Mouse (Mus musculus) lung, embryonic 15.5 days (tissue): ENCODE results near the gene Lipe. TPM values are rescaled to one million over a fixed set of nuclear protein-coding genes. Genes with fewer than 3 reads are reported as not detected.
A peak's percentile ranks its signal among the peaks of the same experiment; 100 is the strongest.
"Not testable (repeated sequence)": the region's sequence is repeated elsewhere in the genome, so short reads cannot be mapped to it uniquely, and the experiment has no call there.

Experiments
- ATAC-seq: fragments of 200-750 bp; cut with Nextera tagmentation; 2 replicates; pipeline ENCODE4 v1.8.0; 2017; ENCODE audit warnings: moderate number of reproducible peaks, borderline replicate concordance; ENCODE audit not compliant: low FRiP score, low TSS enrichment; ENCODE audit errors: extremely low read depth
- H3K27ac ChIP-seq: fragments of 300-500 bp; sonication (generic); 2 replicates; pipeline ENCODE4 v1.5.1; 2015; ENCODE audit warnings: moderate library complexity, mild to moderate bottlenecking, inconsistent platforms
- H3K27me3 ChIP-seq: fragments of 300-500 bp; sonication (generic); 2 replicates; pipeline ENCODE4 v1.6.1; 2015; ENCODE audit warnings: inconsistent platforms
- H3K36me3 ChIP-seq: fragments of 300-500 bp; sonication (generic); 2 replicates; pipeline ENCODE4 v1.6.1; 2015; ENCODE audit warnings: inconsistent platforms
- H3K4me1 ChIP-seq: fragments of 300-500 bp; sonication (generic); 2 replicates; pipeline ENCODE4 v1.6.1; 2015; ENCODE audit warnings: inconsistent platforms
- H3K4me2 ChIP-seq: fragments of 300-500 bp; sonication (generic); 2 replicates; pipeline ENCODE4 v1.6.1; 2015; ENCODE audit warnings: inconsistent platforms, mild to moderate bottlenecking, moderate library complexity
- H3K4me3 ChIP-seq: fragments of 300-500 bp; sonication (generic); 2 replicates; pipeline ENCODE4 v1.5.1; 2015; ENCODE audit warnings: mild to moderate bottlenecking, inconsistent platforms
- H3K9ac ChIP-seq: fragments of 300-500 bp; sonication (generic); 2 replicates; pipeline ENCODE4 v1.6.1; 2015; ENCODE audit warnings: inconsistent platforms
- H3K9me3 ChIP-seq: fragments of 300-500 bp; sonication (generic); 2 replicates; pipeline ENCODE4 v1.6.1; 2016; ENCODE audit warnings: inconsistent platforms
- WGBS: fragments of 180-500 bp; shearing (Covaris S2); methylation state at CpG from one replicate; pipeline ENCODE4 v1.1.7; 2015; 5-methylcytosine and 5-hydroxymethylcytosine counted together
- polyA plus RNA-seq: library from polyadenylated mRNA; unstranded; fragments of >200 nt; fragmentation: Nextera tagmentation; extraction: Ambion mirVana; gene quantifications from 2 replicates; pipeline ENCODE4 v1.2.1, GENCODE M21; 2015

Lipe gene
- polyA plus RNA-seq, 1 experiment from 2014 or later = 9.4 TPM

DNA sequence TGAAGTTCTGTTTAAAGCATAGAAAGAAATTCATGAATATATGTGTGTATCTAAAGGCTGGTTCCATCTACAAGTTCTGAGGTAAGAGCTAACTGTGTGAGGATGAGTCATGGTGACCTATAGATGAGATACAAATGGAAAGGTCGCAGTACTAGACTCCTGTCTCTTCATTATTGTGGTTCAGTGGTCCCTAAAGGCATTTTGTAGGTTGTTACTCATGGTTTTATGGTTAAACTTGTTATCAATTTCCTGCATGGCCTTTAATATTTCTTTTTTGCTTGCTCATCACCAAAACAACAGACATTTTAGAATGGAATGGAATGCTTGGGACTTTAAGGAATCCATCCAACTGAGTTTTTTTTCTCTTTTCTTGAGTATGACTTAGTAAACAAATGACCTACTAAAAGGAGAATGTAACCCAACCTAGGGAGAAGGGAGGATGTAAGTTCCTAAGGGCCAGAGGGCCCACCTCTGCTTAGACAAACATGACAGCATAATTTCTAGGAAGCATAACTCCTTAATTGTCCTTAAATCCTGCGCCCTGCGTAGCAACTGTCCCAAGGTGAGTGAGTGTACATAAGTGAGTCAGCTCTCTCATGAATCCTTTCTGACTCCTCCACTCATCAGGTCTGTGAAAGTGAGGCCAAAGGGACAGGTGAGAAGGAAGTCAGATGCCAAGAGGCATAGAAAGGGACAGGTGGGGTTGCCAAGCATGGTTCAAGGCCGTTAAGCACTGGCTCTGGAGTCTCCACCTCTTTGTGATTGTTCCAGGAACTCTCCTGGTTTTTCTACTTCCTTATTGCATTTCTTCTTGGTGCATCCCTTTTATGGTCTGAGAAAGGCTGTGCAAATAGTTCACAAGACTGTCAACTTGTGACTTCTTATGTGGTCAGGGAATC is 31.6 kb upstream of the Lipe start:
- 63% methylated on average over 4 of the region's 4 CpGs for WGBS
- Histone ChIP-seq H3K4me3 (no peak overlapping the region), H3K27ac (peak overlapping the region; percentile 36; the same call in 1 of the 2 replicates), H3K4me1 (peaks cover 26% of the 10 kb centered on the region), H3K9ac (no peak overlapping the region), H3K4me2 (no peak overlapping the region), H3K27me3 (no peaks in the 10 kb centered on the region), H3K9me3 (no peaks in the 10 kb centered on the region), H3K36me3 (no peaks in the 10 kb centered on the region)
- ATAC-seq = no peak

DNA sequence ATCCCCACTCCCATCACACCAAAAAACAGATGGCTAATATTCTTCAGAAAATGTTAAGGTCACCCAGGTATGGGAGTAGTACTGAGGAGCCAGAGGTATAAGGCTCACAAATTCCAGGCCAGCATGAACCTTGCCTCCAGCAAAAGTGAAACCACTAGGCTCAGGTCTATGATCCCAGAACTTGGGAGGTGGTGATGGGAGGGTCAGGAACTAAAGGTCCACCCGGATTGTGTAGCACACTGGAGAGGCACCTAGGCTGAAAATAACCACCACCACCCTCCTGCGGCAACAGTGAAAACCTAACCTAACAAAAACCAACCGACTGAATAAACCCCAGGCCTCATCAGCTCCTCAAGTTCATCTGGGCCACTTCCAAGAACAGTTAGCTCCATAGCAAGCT is 29.8 kb upstream of the Lipe start:
- 0 out of 2 replicates have a peak, but pooled peaks cover 3% of the 10 kb centered on the region for H3K27me3 ChIP-seq
- no peaks in the 10 kb centered on the region for H3K9me3 ChIP-seq
- H3K4me1 ChIP-seq = peaks cover 10% of the 10 kb centered on the region; the same call in 1 of the 2 replicates
- no peak overlapping the region for H3K4me2 ChIP-seq
- H3K36me3 ChIP-seq = no peaks in the 10 kb centered on the region
- H3K4me3 ChIP-seq = no peak overlapping the region
- no peak overlapping the region for H3K9ac ChIP-seq
- H3K27ac ChIP-seq = no peak overlapping the region
- 92% methylated on average over 3 of the region's 3 CpGs for WGBS
- ATAC-seq = no peak

DNA sequence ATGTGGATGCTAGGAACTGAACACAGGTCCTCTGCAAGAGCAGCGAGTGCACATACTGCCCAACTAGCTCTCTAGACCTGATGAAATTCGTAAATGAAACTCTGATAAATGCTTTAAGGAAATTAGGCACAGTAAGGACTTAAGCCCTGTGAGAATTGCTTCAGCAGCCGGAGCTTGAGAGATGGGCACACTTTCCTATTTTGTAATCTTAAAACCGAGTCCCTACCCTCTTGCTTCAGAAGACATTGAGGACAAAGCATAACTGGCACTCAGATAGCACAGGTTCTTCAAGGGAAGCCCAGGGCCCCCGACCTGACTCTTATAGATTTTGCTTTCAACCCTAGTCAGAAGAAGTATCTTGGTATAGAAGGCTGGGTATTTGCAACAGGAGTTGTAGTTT is 28.6 kb upstream of the Lipe start:
- WGBS = 77% methylated on average over 5 of the region's 5 CpGs
- H3K36me3 ChIP-seq = no peaks in the 10 kb centered on the region
- H3K9ac ChIP-seq = no peak overlapping the region
- no peak overlapping the region for H3K4me3 ChIP-seq
- ATAC-seq = no peak
- H3K27me3 ChIP-seq = peaks cover 13% of the 10 kb centered on the region; the same call in 1 of the 2 replicates
- no peak overlapping the region for H3K27ac ChIP-seq
- H3K4me2 ChIP-seq = no peak overlapping the region
- peaks cover 5% of the 10 kb centered on the region; the same call in 1 of the 2 replicates for H3K4me1 ChIP-seq
- no peaks in the 10 kb centered on the region for H3K9me3 ChIP-seq

DNA sequence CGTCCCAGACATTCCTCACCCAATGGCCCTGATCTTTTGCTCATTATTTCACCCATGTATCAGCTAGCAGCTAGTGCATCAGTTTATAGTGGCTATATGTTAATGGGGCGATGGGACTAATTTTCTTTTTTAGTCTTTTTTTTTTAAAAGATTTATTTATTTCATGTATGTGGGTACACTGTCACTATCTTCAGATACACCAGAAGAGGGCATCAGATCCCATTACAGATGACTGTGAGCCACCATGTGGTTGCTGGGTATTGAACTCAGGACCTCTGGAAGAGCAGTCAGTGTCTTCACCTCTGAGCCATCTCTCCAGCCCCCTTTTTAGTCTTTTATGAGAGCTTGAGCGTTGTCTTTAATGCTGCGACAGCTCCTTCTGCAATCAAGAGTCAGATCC is 27.9 kb upstream of the Lipe start:
- not testable (repeated sequence) for ATAC-seq, H3K36me3 ChIP-seq, H3K4me1 ChIP-seq, H3K27ac ChIP-seq, H3K4me3 ChIP-seq, H3K9me3 ChIP-seq, H3K4me2 ChIP-seq, H3K9ac ChIP-seq
- WGBS = 88% methylated on average over 4 of the region's 4 CpGs
- peaks cover 13% of the 10 kb centered on the region; the same call in 1 of the 2 replicates for H3K27me3 ChIP-seq

DNA sequence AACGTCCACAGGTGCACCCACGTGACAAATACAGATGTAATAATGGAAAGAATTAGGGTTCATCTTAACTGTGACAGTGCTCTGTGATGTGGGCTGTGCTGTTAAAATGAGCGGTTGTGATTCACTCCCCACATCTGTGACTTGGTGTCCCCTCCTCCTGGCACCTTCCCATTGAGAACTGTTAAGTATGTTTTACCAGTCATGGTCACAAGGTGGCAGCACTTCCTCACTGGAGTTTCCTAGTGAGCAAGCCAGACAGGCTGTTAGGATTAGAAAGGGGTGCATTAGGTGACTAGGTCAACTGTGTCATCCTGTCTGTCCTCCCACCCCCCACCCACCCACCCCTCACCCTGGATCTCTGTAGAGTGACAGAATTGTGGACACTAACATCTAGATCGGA is 25.9 kb upstream of the Lipe start:
- no peak overlapping the region for H3K4me2 ChIP-seq
- no peak for ATAC-seq
- no peak overlapping the region for H3K27ac ChIP-seq
- 32% methylated on average over 4 of the region's 4 CpGs for WGBS
- peaks cover 13% of the 10 kb centered on the region; the same call in 1 of the 2 replicates for H3K27me3 ChIP-seq
- H3K4me3 ChIP-seq = no peak overlapping the region
- H3K4me1 ChIP-seq = no peaks in the 10 kb centered on the region
- H3K9ac ChIP-seq = no peak overlapping the region
- H3K36me3 ChIP-seq = no peaks in the 10 kb centered on the region
- no peaks in the 10 kb centered on the region for H3K9me3 ChIP-seq

DNA sequence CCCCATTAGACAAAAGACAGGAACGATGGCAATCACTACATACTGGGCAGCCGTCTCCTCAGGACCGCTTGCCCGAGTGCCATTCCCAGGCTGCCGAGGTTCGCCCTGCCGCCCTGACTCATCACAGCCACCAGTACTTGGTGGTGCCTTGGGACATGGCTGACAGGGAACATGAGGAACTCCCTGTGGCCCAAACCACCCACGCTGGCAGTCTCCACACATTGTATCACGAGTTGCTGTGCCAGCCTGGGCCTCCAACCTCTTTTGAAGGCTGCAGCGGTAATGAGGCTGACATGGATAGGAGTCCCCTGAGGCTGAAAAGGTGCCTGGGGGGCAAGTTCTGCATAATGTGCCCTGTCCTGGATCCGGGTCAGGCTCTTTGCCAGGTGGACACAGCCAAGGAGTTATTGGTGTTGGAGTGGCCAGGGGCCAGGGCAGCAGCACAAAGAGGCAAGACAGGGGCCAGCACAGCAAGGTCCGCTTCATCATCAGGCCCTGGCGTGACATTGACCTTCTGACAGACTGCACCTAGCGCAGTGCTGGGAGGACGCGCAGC is 23.9 kb upstream of the Lipe start:
- Histone ChIP-seq H3K4me1 (no peaks in the 10 kb centered on the region), H3K9ac (no peak overlapping the region), H3K9me3 (no peaks in the 10 kb centered on the region), H3K4me2 (no peak overlapping the region), H3K27me3 (peaks cover 13% of the 10 kb centered on the region; the same call in 1 of the 2 replicates), H3K4me3 (no peak overlapping the region), H3K36me3 (no peaks in the 10 kb centered on the region), H3K27ac (no peak overlapping the region)
- WGBS = 74% methylated on average over 16 of the region's 16 CpGs
- ATAC-seq = no peak

DNA sequence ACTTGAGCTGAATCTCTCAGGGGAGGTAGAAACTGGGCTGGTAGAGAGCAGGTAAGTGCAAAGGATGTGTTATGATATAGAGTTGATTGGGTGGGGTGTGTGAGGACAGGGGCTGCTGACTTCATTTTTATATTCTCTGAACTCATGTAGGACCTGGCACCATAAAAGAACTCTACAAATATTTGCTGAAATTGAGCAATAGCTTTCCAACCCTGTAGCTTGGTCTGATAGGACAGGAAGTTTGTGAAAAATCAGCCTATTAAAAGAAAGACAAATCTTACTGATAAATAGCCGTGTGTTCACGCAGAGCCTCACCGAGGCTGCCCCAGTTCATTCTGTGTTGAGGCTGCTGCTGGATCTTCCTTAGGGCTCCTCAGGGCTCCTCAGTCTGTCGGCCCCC is 21.4 kb upstream of the Lipe start:
- Histone ChIP-seq H3K9ac (no peak overlapping the region), H3K9me3 (no peaks in the 10 kb centered on the region), H3K4me1 (no peaks in the 10 kb centered on the region), H3K27me3 (peaks cover 13% of the 10 kb centered on the region; the same call in 1 of the 2 replicates), H3K36me3 (no peaks in the 10 kb centered on the region), H3K4me2 (no peak overlapping the region), H3K27ac (no peak overlapping the region), H3K4me3 (no peak overlapping the region)
- no peak for ATAC-seq
- WGBS = 63% methylated on average over 4 of the region's 4 CpGs

DNA sequence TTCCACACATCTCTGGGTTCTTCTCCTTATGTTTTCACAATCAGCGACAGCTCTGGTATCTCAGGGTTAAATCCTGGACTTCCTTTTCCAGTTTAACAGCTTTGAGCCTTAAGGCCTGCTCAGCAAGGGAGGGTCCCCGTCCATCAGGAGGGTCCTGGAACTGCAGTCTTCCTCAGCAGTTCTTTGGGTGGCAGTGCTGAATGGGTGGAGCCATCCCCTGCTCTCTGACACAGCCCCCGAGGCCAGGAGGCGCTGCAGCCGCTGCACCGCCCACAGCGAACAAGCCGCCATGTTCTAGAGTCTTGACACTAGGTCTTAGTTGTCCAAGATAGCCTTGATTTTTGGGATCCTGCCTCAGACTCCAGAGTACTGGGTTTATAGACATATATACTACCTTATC is 21.0 kb upstream of the Lipe start:
- WGBS = 76% methylated on average over 8 of the region's 8 CpGs
- Histone ChIP-seq H3K4me2 (no peak overlapping the region), H3K4me1 (no peaks in the 10 kb centered on the region), H3K4me3 (no peak overlapping the region), H3K36me3 (no peaks in the 10 kb centered on the region), H3K27ac (no peak overlapping the region), H3K9me3 (no peaks in the 10 kb centered on the region), H3K9ac (no peak overlapping the region), H3K27me3 (peaks cover 13% of the 10 kb centered on the region; the same call in 1 of the 2 replicates)
- no peak for ATAC-seq

DNA sequence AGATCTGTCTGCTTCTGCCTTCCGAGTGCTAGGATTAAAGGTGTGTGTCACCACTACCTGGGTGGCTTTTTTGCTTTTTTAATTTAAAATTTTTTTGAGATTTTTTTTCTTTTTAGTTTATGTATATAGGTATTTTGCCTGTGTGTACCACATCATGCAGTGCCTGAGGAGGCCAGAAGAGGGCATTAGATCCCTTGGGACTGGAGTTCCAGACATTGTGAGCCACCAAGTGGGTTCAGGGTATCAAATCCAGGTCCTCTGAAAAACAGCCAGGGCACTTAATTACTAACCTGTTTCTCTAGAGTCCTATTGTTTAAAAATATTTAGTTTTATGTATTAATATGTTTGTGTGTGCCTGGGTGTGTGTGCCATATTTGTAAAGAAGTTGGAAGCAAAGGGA is 19.1 kb upstream of the Lipe start:
- no peaks in the 10 kb centered on the region for H3K36me3 ChIP-seq
- no peak overlapping the region for H3K4me3 ChIP-seq
- no peaks in the 10 kb centered on the region for H3K4me1 ChIP-seq
- ATAC-seq = no peak
- no peak overlapping the region for H3K4me2 ChIP-seq
- H3K9me3 ChIP-seq = no peaks in the 10 kb centered on the region
- 74% methylated on average over 1 of the region's 1 CpGs for WGBS
- peaks cover 4% of the 10 kb centered on the region; the same call in 1 of the 2 replicates for H3K27me3 ChIP-seq
- H3K9ac ChIP-seq = no peak overlapping the region
- H3K27ac ChIP-seq = no peak overlapping the region

DNA sequence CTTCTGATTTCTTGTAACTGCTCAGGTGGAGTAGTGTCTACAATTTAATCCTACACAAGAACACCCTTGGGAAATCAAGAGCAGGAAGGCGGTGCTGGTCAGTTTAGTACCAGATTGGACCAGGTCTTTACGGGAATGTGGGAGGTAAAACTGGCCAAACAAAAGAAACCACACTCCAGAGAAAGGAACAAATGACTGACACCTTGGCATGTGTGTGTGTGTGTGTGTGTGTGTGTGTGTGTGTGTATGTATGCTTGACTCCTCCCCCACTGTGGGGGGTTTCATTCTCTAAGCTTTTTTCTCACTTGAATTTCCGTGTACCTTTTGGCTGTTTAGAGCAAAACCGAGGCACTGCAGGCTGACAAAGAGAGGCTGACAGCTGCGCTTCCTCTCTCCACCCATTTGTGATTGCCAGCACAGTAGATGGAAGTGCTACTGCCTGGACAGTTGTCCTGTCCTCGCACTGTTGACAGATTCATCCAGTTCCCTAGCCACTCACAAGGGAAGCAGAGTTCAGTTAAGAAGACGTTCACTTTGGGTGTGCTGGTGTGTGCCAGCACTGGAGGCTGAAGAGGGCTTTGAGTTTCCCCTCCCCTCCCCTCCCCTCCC is 14.4 kb upstream of the Lipe start, which contains the start of gene Cxcl17:
TSS of gene Cxcl17 (minus strand) at position 54 of the 609 bp plus-strand sequence.
- ATAC-seq = no peak
- Histone ChIP-seq H3K9ac (no peak within 1 kb of the TSS), H3K27me3 (no peaks in the 10 kb centered on the region), H3K9me3 (no peaks in the 10 kb centered on the region), H3K36me3 (no peaks in the 10 kb centered on the region), H3K27ac (no peak within 1 kb of the TSS), H3K4me1 (no peaks in the 10 kb centered on the region), H3K4me3 (no peak within 1 kb of the TSS), H3K4me2 (no peak within 1 kb of the TSS)
- WGBS = 37% methylated on average over 7 of the region's 7 CpGs

DNA sequence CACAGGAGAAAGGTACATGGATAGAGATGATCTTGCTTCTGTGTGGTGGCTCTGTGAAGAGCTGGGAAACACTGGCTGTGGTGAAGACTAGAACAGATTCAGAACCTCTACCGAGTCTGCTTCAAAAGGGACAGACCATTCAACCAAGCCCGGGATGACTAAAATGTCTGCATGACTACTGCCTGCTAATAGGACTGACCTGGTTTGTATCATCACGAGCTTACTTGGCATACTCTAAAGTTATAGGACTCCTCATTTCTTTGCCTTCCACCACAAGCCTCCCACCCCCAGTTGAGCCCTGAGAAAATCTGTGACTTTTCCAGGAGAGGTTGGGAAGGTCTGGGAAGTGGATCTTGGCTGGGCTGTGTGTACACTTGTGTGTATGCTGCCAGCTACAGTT is 13.4 kb upstream of the Lipe start:
- Histone ChIP-seq H3K9ac (no peak overlapping the region), H3K27ac (no peak overlapping the region), H3K9me3 (no peaks in the 10 kb centered on the region), H3K4me1 (no peaks in the 10 kb centered on the region), H3K4me2 (no peak overlapping the region), H3K36me3 (no peaks in the 10 kb centered on the region), H3K4me3 (no peak overlapping the region), H3K27me3 (no peaks in the 10 kb centered on the region)
- 76% methylated on average over 3 of the region's 3 CpGs for WGBS
- no peak for ATAC-seq
